Mouse (Mus musculus): ENCODE measurements at regions not wholly inside any gene's neighbourhood (a gene's known extent, or its start where the extent isn't known, plus 50 kb on each side); places are given as distances from the start of the nearest gene placed in this dataset.
A peak's percentile ranks its signal among the peaks of the same experiment; 100 is the strongest.

DNA sequence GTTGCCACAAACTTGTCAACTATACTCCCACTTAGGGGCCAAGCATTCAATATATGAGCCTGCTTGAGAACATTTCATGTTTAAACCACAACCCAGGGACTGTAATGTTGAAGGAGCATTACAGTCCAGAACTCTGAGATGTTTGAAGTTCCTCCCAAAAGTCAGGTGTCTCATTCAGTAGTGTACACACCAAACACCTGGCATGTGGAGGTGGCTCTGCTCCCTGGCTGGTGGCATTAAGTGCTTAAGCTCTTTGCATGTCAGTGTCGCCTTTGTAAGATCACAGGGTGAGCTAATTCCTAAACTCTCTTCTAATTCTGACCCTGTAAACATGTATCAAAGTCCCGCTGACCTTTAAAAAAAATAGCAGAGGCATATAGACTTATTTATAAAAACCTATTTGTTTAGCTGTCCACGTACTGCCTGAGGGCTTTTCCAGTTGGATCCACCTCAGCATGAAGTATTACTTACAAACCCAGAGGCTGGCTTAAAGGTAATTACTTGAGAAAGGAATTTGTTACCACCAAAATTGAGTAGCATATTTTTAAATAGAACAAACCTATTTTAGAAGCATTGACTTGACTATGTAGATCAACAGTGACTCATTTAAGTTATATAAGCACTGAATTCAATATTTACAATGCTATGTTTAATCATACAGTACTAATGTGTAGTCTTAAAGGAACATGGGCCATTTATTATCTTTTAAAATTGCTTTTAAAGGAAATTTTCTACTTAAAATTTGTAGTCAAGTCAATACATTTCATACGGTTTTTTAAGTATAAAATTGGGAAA, 276.3 kb upstream of the Fermt1 start:
- no peak for DNase-seq

DNA sequence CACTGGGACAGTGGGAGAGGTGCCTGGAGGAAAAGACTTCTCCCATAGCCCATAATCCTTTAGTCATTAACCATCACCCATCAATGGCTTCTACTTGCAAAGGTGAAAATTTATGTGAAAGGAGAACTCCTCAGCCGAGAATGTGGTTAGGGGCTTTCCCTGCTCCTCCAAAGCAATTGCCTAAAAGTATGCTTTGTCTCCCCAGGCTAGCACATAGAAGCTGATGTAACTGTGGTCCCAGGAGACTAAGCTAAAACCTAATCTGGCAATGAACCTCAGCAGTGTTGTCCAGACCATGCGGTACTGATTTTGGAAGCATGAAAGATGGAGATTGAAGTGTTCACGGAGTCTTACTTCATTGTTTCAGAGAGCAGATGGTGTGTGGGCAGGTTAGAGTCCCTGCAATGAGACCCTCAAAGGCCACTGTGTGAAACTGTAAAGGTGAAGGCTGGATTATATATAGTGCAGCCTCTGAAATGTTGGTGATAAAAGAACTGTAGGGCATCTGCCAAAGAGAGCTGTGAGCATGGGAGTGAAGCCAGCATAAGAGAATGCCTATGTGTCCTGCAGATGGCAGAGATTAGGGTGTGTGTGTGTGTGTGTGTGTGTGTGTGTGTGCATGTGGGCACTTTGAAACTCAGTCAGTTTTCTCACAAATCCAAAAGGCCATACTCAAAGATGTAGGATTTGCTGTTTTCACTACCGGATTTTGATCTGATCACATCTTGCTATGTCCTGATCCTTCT, 289.6 kb upstream of the Fermt1 start:
- no peak for DNase-seq

DNA sequence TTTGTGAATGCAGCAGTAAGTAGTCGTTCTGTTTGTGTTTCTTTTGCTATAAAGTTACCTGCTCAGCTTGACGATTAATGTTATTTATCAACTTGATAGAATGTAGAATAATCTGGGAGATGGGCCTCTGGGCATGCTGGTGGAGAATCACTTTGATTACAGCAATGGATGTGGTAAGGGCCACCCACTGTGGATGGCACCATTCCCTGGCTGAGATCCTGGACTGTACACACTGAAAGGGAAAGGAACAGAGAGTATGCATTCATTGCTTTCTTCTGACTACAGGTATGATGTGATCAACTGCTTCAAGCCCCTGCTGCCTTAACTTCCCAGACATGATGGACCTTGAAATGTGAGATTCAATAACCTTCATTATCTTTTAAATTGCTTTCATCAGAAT, 299.8 kb upstream of the Bmp2 start:
- no peak for DNase-seq

DNA sequence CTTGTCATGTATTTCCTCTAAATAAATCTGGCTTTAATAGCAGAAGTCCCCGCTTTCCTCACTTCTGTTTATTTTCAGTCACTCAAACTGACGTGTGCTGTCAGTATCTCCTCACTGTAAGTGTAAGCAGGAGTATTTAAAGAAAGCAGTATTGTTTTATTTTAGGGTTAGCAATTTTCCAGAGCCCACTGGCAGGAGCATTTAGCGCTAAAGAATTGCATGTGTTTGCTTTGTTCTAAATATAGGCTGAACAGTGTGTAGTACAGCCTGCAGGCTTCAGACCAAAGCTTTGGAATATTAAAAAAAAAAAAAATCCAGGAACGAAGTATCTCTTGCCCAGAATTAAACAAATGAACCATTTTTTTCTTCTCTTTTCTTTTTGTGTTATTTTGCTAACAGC, 277.5 kb upstream of the Bmp2 start:
- DNase-seq, result no peak

DNA sequence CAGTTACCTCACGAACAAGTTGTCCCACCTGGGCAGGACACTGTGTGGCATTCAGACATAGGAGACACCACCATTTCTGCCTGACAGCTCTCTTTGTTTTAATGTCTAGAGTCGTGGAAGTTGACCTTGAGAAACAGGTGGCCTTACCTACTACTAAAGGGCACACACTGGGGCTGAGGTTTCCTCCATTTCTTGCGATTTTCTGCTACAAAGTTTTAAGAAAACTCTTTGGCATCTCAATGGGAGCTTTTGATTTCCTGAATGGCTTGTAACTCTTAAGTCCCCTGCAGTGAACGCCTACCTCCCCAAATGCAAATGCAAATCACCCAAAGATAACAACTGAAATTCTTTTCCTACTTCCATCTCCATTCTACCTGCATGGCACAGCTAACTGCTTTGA, 273.4 kb upstream of the Bmp2 start:
- no peak for DNase-seq

DNA sequence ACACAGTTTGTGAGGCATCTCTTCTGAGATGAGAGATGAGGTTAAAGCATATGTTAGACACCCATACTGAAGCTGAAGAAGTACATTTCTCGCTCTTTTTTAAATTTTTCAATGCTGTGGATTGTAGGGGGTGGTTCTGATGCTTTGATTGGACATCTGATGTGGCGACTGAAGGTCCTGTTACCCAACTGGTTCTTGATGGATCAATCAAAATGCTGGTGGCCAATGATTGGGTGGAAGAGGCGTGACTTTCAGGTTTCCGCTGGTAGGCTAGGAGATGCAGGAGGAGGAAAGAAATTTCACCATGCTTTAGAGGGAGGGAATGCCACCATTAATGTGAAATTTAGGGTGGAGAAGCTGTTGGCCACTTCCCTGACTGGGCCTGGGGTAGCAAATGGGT, 272.7 kb upstream of the Bmp2 start:
- DNase-seq, result no peak

DNA sequence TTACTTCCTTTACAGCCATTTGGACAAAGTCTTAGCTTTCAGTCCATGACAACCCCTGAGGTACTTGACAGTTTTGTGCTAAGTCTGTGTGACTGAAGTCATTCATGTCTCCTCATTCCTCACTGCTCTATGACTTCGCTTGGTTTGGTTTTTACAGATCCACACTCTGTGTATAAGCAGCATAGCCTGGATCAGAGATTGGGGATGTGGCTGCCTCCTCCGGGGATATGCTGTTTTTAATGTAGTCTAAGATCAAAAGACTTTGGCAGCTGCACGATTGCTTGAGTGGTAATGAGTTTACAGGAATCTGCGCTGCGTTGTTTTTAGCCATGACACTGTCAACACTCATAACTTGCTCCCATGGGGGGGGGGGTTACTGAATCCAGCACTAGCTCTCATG, 269.3 kb upstream of the Bmp2 start:
- DNase-seq, result no peak

DNA sequence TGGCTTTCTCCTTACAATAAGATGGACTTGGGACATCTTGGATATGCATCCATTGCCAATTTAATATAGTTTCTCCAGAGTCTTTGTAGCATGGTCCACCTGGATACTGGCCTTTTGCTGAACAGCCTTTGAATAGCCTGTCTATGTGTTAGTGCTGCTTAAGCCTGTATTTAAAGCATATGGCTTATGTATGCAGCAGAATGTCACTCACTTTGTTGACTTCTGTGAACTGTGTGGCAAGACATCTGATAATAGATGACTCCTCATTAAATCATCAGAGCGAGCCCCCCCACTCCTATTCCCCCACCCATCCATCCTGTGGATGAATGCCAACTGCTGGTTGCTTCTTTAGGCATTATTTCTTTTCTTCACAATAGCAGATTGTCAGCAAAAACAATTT, 268.2 kb upstream of the Bmp2 start:
- no peak for DNase-seq

DNA sequence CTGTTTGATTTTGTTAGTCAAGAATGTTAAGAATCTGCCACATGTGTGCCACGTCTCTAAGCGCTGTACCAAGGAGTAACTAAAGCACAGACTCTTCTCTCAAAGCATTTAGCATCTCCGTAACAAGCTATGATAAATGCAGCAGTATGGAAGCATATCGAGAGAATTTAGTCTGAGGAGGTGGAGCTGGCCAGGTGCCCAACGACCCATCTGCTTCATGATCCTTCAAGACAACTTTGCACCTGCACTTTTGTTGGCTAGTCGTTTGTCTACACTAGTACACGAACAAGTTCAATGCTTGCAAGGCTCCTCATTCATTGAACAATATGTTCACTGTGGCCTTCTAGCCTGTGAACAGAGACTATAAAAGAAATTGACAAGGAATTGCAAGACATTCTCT, 257.8 kb upstream of the Bmp2 start:
- DNase-seq, result no peak

DNA sequence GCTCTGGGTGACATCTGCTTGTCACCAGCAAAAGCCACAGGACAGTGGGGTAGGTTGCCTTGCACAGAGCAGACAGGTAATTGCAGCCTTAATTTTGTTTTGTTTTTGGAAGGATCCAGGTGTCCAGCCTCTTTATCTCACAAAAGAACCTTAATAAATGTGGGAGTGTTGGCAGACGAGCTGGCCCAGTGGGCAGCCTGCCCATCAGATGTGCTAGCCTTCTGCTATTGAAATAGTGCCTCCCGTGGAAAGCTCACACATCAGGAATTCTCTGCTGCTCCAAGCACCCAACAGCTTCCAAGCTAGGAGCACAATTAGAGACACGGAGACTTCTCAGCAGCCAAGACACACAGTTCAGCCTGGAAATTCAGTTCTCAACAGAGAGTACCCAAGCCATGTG, 246.0 kb upstream of the Bmp2 start:
- peak; percentile 4 for DNase-seq

DNA sequence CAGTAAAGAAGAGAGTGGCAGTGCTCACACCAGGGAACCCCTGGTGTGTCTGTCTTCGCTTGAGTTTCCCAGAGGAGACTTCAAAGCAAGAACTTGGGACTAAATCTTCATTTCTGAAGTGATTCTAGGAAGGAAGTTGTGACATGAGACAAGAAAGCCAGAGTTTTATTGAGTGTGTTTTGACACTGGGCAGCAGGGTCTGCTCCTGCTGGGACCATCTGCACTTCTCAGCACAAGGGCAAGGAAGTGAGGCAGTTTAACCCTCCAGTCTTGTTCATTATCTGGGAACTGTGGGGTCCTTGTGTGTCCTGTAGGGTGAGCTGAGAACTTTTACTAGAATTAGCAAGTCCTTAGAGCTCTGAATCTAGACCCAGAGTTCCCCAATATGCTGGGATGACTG, 241.0 kb upstream of the Bmp2 start:
- DNase-seq, result no peak

DNA sequence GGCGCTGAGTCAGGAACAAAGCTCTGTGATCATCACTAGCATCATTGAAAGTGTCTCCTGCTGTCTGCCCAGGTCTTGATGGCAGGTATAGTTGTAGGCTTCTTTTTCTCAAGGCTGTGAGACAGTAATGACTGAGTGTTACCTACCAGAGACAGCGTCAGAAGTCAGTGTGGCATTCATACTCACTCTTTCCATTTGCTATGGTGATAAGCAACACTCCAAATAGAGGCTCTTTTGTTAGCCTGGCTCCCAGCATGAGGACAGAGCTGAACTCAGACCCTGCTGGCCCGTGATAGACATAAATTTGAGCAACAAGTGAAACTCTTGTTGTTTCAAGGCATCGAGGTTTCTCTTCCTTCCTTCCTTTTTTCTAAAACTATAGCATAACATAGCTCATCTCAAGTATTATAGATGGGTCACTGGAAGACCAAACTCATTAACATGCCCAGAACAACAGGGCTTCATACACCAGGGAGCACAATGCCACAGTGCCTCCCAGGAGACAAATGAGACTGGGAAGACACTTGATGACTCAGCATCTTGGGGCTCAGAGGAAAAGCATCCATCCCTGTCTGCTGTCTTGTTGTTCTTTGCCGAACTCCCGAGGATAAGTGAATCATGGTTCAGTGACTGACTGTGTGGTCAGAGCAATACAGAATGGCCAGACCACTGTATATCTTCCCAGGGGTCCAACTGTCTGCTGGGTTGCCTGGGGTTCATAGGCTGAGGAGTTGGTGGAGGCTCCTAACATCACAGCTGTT, 225.5 kb upstream of the Bmp2 start:
- no peak for DNase-seq

DNA sequence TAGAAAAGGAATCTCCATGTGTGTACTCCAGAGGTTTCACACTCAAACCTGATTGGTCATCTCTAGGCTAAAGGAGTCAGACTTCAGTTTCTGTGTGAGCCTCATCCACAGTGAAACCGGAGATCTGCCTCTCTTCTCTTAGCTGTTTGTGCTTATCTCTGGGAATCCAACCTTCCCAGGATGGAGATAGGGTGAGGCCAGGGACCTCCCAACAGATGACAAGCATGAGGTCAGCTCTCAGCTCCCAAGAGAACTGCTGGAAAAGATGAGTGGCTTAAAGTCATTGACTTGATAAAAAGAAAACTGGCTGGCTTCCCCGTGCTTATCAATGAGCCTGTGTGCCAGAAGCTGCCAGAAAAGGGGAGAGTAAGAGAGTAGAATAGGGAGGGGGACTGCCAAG, 224.3 kb upstream of the Bmp2 start:
- DNase-seq, result no peak

DNA sequence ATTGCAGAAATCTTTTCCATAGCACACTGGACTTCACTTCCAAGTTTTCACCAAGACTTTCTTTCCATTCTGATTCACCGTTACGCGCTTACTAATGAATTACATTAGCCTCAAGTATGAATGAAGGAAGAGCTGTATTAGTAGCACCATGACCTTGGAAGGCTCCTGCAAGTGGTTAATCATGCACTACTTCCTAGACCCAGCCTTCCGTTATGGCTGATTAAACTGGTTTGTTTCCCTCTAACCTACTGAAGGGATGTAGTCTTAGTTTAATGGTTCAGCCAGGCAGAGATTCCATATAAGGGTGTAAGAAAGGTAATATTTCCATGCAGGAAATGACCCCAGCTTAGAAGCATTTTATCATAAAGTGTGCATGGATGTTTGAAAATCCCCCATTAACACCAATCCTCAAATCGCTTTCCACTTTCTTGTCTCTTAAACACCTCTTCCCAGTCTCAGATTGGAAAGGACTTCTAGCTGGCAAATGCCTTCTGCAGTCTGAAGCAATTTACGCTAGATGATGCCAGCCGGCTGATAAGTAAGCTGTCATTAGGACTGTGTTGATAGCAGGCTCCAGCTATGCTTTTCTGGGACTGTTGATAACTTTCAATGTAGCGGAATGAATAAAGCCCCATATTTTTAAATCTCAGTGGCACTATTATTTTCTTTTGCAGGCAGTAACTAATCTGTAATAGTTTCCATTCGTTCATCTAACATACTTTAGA, 215.6 kb upstream of the Bmp2 start:
- no peak for DNase-seq

DNA sequence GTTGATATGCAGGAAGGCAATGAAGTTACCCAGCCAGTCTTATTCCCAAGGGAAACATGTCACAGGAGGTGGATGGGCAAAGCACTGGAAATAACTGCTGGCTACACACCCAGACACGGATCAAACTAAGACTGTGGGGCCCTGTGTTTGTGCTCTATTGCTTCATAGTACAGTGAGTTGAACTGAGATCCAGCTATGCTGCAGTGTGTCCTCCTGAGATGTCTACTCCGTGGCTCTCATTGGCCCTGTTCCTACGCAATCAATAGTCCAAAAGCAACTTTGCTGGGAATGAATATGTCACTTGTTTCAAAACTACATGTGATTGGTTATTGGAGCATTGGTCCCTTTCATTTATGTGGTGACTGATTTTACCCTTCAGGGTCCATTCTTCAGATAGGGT, 213.8 kb upstream of the Bmp2 start:
- DNase-seq, result no peak

DNA sequence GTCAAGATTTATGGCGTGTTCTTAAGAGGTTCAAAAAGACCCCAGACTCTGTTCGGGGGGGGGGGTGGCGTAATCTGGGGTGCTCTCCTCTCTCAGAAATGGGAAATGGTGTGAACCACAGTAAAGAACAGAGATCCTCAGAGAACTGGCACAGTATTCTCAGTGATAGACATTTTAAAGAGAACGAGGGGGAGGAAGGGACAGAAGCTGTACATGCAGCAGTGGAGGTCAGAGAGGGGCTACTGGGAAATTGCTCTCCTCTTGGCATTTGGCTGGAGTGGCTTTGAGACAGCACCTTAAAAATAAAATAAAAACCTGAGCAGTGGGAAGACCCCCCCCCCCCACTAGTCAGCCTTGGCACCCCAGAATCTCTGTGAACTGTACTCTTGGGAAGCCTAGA, 210.6 kb upstream of the Bmp2 start:
- DNase-seq, result no peak

DNA sequence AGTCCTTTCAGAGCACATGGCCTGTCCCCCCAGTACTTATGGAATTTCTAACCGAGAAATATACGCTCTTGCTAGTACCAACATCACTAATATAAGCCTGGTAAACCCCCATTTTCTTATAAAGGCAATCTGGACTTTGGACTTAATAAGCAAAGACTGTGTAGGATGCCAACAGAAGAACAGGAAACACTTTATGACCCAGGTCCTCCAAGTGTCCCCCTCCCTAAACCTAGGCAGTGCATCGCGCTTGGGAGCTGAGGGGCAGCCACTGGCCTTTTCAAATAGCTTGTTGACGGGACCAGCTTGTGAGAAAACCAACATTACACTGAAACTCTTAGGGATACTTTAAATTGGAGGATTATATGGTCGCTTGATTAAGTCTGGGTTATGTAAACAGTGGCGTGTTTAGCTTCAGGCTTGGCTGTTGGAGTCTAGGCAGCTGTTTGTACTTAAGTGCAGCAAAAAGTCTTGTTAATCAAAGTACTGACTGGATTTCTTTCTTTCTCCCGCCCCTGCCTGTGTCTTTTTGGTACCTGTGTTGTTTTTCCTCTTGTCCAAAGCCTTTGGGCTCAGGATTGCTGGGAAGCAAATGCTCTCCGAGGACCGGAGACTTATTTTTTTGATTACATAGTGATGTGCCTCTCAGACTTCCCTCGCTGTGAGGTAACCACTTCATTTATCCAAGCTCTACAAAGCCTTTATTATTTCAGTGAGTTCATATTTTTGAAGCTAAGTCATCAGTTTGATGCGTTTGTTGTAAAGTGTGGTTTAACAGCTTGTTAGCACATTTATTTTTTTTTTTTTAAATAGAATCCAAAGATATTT, 205.8 kb upstream of the Bmp2 start:
- no peak for DNase-seq

DNA sequence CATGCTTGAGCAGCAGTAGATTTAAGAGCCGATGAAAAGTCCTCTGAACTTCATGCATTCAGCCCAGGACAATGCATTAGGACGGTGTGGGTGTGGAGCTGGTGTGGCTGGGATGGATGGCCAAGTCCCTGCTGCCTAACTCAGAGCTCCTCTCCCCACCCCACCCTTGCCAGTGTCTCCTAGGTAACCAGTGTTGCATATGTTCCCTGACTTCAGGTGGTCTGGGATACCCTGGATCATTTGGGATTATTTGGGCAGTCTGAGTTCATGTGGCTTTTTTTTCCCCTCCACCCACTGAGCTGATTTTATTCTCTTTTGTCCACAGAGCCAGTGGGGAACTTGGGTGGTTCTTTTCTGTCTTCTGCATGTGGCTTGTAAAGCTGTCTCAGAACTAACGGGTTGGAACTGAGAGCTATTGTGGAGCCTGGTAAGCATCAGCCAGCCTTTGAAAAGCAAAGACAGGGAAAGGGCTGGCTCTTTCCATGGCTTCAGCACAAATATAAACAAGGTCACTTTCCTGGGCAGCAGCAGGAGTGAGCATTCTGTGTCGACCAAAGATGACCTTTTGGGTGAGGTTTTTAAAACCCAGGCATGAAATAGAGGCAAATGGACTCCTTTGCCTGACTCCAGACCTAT, 205.1 kb upstream of the Bmp2 start:
- no peak for DNase-seq

DNA sequence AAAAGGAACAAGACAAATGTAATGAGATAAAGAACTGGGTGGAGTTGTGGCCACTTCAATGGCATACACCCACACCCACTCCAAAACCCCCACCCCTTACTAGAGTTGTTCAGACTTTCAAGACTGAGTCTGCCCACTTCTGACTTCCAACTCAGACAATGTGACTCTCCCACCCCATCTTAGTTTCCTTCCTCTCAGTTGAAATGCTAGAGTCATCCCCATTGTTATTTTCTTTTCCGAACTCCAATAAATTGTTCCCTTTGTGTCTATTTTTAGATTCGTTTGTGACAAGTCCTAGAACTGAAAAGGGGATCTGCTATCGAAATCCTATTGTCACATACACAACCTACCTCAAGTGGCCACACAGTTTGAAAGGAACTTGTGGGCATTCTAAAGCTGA, 200.7 kb upstream of the Bmp2 start:
- no peak for DNase-seq

DNA sequence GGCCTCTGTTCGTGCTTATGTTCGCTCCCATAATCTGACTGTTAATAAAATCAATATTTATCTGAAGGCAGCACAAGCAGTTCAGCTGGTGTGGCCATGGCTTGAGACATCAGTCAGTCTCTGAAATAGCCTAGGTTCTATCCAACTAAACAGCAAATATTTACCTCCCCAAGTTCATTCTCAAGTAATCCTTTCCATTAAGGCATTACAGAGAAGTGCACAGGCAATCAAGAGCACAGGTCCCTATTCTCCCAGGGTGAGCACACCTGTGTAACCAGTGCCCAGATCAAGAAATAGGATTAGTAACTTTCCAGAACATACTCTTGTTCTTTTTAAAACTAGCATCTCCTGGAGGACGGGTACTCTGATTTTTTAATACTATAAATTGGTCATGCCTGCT, 199.2 kb upstream of the Bmp2 start:
- no peak for DNase-seq

DNA sequence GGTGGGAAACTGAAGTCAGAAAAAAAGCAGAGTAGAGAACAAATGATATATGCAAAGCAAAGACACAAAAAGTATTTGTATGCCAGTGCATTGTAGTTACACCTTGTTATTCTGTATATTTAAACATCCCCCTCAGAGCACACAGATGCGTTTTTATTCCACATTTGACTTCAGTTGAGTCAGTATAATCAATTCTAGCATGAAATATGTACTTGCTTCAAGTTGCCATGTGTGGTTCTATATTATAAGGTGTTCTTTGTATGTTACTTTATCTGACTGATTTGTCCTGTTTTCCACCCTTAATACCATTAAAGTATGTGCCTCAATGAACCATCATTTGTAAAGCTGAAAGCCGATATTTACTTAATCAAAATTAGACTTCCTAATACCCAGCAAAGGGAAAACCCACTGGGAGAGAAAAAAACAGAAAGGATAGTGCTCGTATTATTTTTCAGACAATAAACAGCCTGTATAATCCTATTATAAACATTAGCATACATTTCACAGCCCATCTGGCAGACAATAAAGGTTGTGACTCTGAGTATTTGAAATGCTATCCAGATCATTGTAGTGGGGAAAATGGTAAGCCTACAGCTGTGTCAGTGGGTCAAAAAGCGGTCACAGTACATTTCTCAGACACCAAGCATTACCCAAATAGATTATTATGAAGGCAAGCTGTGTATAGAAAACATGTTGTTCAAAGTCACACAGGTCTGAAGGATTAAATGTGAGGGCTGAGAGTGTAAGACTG, 189.1 kb upstream of the Bmp2 start:
- DNase-seq, result no peak

Measured in lung, postnatal 14 days (tissue).